Mouse (Mus musculus) ES-Bruce4 (cell line): ENCODE results near the gene Usp7.
A peak's percentile ranks its signal among the peaks of the same experiment; 100 is the strongest.

Experiments
- CTCF ChIP-seq: IDR thresholded peaks from one replicate; pipeline ENCODE4 v1.8.1; 2011; ENCODE audit warnings: low read depth, low read length
- EP300 ChIP-seq: IDR thresholded peaks from 2 replicates; pipeline ENCODE4 v1.6.1; 2011; ENCODE audit warnings: low read depth, low read length; ENCODE audit not compliant: insufficient read depth
- POLR2A ChIP-seq: IDR thresholded peaks from one replicate; pipeline ENCODE4 v1.8.1; 2011; ENCODE audit warnings: low read length; ENCODE audit not compliant: insufficient read depth

DNA sequence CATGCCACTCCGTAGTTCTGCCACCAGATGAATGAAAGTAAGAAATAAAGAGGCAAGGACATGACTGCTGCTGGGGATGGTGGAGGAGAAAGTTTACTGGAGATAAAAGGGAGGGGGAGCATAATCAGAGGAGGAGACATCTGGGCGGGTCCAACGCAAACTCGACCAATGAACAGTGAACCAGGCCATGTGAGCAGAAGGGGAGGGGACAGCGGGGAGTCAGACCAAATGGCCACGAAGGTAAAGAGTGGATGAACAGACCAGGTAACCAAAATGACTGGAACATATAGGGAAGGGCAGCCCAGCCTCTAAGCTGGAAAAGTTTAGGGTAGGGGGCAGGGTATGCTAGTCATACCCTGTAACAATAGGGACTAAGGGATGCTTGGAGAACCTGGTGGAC, 10.9 kb downstream of the Usp7 start:
- TF ChIP-seq CTCF, result no peak
- TF ChIP-seq POLR2A, result peak; percentile 70
- TF ChIP-seq EP300, result no peak
